In genomic region chr2:180045283-180045682, GRCm38 (mm10) we compare ENCODE assay signal across 9 mouse cellular contexts. TPM values are rescaled to one million over a fixed set of nuclear protein-coding genes. Genes with fewer than 3 reads are reported as not detected.
A peak's percentile ranks its signal among the peaks of the same experiment; 100 is the strongest.
DNase-seq lines count a peak whose midpoint lies in the region; ATAC-seq and TF ChIP-seq lines count a peak whose summit lies in the region.
"Had no signal": no experiment of that assay in that cellular context is flagged by ENCODE, and none has a peak within 500 bp of the region (broad histone marks: within the 10 kb centered on the region; RNA-seq: fewer than 3 reads in every experiment).

No protein-coding gene starts in this region.

- no peak for TF ChIP-seq POLR2A in bone marrow macrophage, adult 2 months (IDR thresholded peaks at IDR 0.05; ENCODE audit: borderline replicate concordance, low read depth, low read length)

- DNase-seq in gastrocnemius, postnatal 10 days = peak; percentile 29
- no peak for DNase-seq in gastrocnemius, postnatal 25 days
- peak; percentile 7 for DNase-seq in spleen, adult 12 weeks (ENCODE audit: low spot score)
- no peak for DNase-seq in spleen, postnatal 4 days (ENCODE audit: low spot score in 2 of 2)
- peak; percentile 50 for DNase-seq in limb, embryonic 10.5 days (ENCODE audit: low spot score)
- peak; percentile 34 for DNase-seq in stomach, postnatal 0 days (ENCODE audit: low spot score)
- no peak for DNase-seq in layer of hippocampus, adult 9-10 months (ENCODE audit: low spot score)

- no peak for TF ChIP-seq EP300 in stomach, postnatal 0 days (optimal IDR thresholded peaks at IDR 0.05)

- H3K4me1 ChIP-seq in bone marrow macrophage, adult 2 months (ENCODE audit: control insufficient read depth, insufficient read depth, low read length) = peaks cover 13% of the 10 kb centered on the region
- H3K4me1 ChIP-seq in limb, embryonic 10.5 days = peaks cover 35% of the 10 kb centered on the region
- H3K4me1 ChIP-seq in stomach, postnatal 0 days (replicated peaks; ENCODE audit: control insufficient read depth, insufficient read depth) = 0 out of 2 replicates have a peak, but pooled peaks cover 3% of the 10 kb centered on the region

- H3K27me3 ChIP-seq in limb, embryonic 10.5 days (ENCODE audit: low read depth, poor library complexity, severe bottlenecking) = no peaks in the 10 kb centered on the region
- no peaks in the 10 kb centered on the region for H3K27me3 ChIP-seq in stomach, postnatal 0 days (ENCODE audit: control insufficient read depth, insufficient read depth, low read length)

- WGBS in limb, embryonic 10.5 days = 59% methylated on average over 4 of the region's 4 CpGs
- 49% methylated on average over 4 of the region's 4 CpGs for WGBS in stomach, postnatal 0 days

- H3K4me2 ChIP-seq in stomach, postnatal 0 days (replicated peaks; ENCODE audit: low read depth) = no peak overlapping the region

- H3K9me3 ChIP-seq in limb, embryonic 10.5 days (replicated peaks) = no peaks in the 10 kb centered on the region
- no peaks in the 10 kb centered on the region for H3K9me3 ChIP-seq in stomach, postnatal 0 days (ENCODE audit: control insufficient read depth, low read length)

- peaks cover 29% of the 10 kb centered on the region for H3K36me3 ChIP-seq in limb, embryonic 10.5 days
- H3K36me3 ChIP-seq in stomach, postnatal 0 days (ENCODE audit: control insufficient read depth, insufficient read depth, low read length) = no peaks in the 10 kb centered on the region

- H3K27ac ChIP-seq in bone marrow macrophage, adult 2 months (ENCODE audit: insufficient read depth, low read depth, low read length) = no peak overlapping the region
- H3K27ac ChIP-seq in limb, embryonic 10.5 days = no peak overlapping the region
- H3K27ac ChIP-seq in stomach, postnatal 0 days (replicated peaks) = no peak overlapping the region

- peak; percentile 45 for TF ChIP-seq CTCF in bone marrow macrophage, adult 2 months (IDR thresholded peaks at IDR 0.05; ENCODE audit: low read depth, low read length)
- TF ChIP-seq CTCF in stomach, postnatal 0 days (IDR thresholded peaks at IDR 0.05; ENCODE audit: low read depth) = peak; percentile 81

- H3K9ac ChIP-seq in stomach, postnatal 0 days (ENCODE audit: low read length) = no peak overlapping the region

- ATAC-seq in stomach, postnatal 0 days (ENCODE audit: low FRiP score, low TSS enrichment) = no peak

- no peak overlapping the region for H3K4me3 ChIP-seq in bone marrow macrophage, adult 2 months (ENCODE audit: insufficient read depth, low read length)
- no peak overlapping the region for H3K4me3 ChIP-seq in limb, embryonic 10.5 days
- no peak overlapping the region for H3K4me3 ChIP-seq in stomach, postnatal 0 days (ENCODE audit: low read depth, low read length)

RNA-seq across cellular contexts. Expression of gene Ss18l1, which starts 3.0 kb away (rescaled TPM):
- 1 to 10 TPM; 2.8 to 3.6 TPM for total RNA-seq in gastrocnemius, postnatal 10 days (2021)
- 1 to 10 TPM; 1.7 to 2.2 TPM for total RNA-seq in gastrocnemius, postnatal 25 days (2021)
- 4.0 and 5.7 TPM in 2 replicates for polyA plus RNA-seq in bone marrow macrophage, adult 2 months (2012; ENCODE audit: insufficient read depth, insufficient read length, missing spikeins)
- 5.8 and 7.4 TPM in 2 replicates for polyA plus RNA-seq in limb, embryonic 10.5 days (2016; fragmentation: Nextera tagmentation; extraction: Ambion mirVana)
- 1.4 TPM in 2 replicates for polyA plus RNA-seq in stomach, postnatal 0 days (2015; fragmentation: Nextera tagmentation; extraction: Ambion mirVana)

RNA-seq across cellular contexts. Expression of gene Psma7, which starts 3.0 kb away (rescaled TPM):
- 100 to 1,000 TPM; 169 to 170 TPM for total RNA-seq in gastrocnemius, postnatal 10 days (2021)
- total RNA-seq in gastrocnemius, postnatal 25 days (2021) = 100 to 1,000 TPM; 115 to 123 TPM
- 150 and 155 TPM in 2 replicates for polyA plus RNA-seq in bone marrow macrophage, adult 2 months (2012; ENCODE audit: insufficient read depth, insufficient read length, missing spikeins)
- polyA plus RNA-seq in limb, embryonic 10.5 days (2016; fragmentation: Nextera tagmentation; extraction: Ambion mirVana) = 868 and 947 TPM in 2 replicates
- polyA plus RNA-seq in stomach, postnatal 0 days (2015; fragmentation: Nextera tagmentation; extraction: Ambion mirVana) = 469 and 490 TPM in 2 replicates

RNA-seq across cellular contexts. Expression of gene Lsm14b, which starts 20.5 kb away (rescaled TPM):
- 10 to 100 TPM; 44.1 to 46.2 TPM for total RNA-seq in gastrocnemius, postnatal 10 days (2021)
- total RNA-seq in gastrocnemius, postnatal 25 days (2021) = 10 to 100 TPM; 39.7 to 43.9 TPM
- polyA plus RNA-seq in bone marrow macrophage, adult 2 months (2012; ENCODE audit: insufficient read depth, insufficient read length, missing spikeins) = 26.2 and 30.9 TPM in 2 replicates
- polyA plus RNA-seq in limb, embryonic 10.5 days (2016; fragmentation: Nextera tagmentation; extraction: Ambion mirVana) = 8.1 and 9.1 TPM in 2 replicates
- 3.8 and 3.9 TPM in 2 replicates for polyA plus RNA-seq in stomach, postnatal 0 days (2015; fragmentation: Nextera tagmentation; extraction: Ambion mirVana)

RNA-seq across cellular contexts. Expression of gene Mtg2, which starts 25.1 kb away (rescaled TPM):
- total RNA-seq in gastrocnemius, postnatal 10 days (2021) = 10 to 100 TPM; 10.4 to 12.1 TPM
- total RNA-seq in gastrocnemius, postnatal 25 days (2021) = 10 to 100 TPM; 12.5 to 13.2 TPM
- 10.3 and 11.7 TPM in 2 replicates for polyA plus RNA-seq in bone marrow macrophage, adult 2 months (2012; ENCODE audit: insufficient read depth, insufficient read length, missing spikeins)
- 32.1 and 33.1 TPM in 2 replicates for polyA plus RNA-seq in limb, embryonic 10.5 days (2016; fragmentation: Nextera tagmentation; extraction: Ambion mirVana)
- polyA plus RNA-seq in stomach, postnatal 0 days (2015; fragmentation: Nextera tagmentation; extraction: Ambion mirVana) = 13.9 and 14.0 TPM in 2 replicates

RNA-seq across cellular contexts. Expression of gene Hrh3, which starts 59.0 kb away (rescaled TPM):
- under 1 TPM; 0.29 to 0.42 TPM for total RNA-seq in gastrocnemius, postnatal 10 days (2021)
- not detected for total RNA-seq in gastrocnemius, postnatal 25 days (2021)
- polyA plus RNA-seq in bone marrow macrophage, adult 2 months (2012; ENCODE audit: insufficient read depth, insufficient read length, missing spikeins) = not detected in 2 replicates
- polyA plus RNA-seq in limb, embryonic 10.5 days (2016; fragmentation: Nextera tagmentation; extraction: Ambion mirVana) = not detected in 2 replicates
- 0.05 TPM in 1 of 2 replicates, not detected in the other for polyA plus RNA-seq in stomach, postnatal 0 days (2015; fragmentation: Nextera tagmentation; extraction: Ambion mirVana)
- total RNA-seq: heart, postnatal 14 days had no signal

Comparison
In these comparisons a context has a peak if more than half of its experiments do, and no peak if none do; other contexts are left out.
1. DNase-seq: peak in gastrocnemius, postnatal 10 days (single experiment), spleen, adult 12 weeks (single experiment), limb, embryonic 10.5 days (single experiment) and stomach, postnatal 0 days (single experiment); none in gastrocnemius, postnatal 25 days (single experiment), spleen, postnatal 4 days (0 of 2) and layer of hippocampus, adult 9-10 months (single experiment).